Mouse (Mus musculus) C2C12 (cell line): ENCODE data around the gene Tcf12.

Source experiments
- CEBPB ChIP-seq: IDR thresholded peaks from one replicate; pipeline ENCODE4 v1.6.1; 2011; ENCODE audit warnings: low read depth, mild to moderate bottlenecking, control low read depth, moderate library complexity
- CTCF ChIP-seq: IDR thresholded peaks from one replicate; pipeline ENCODE4 v1.5.1; 2011; ENCODE audit not compliant: control insufficient read depth, insufficient read depth, insufficient read length
- FOSL1 ChIP-seq: IDR thresholded peaks from one replicate; pipeline ENCODE4 v1.8.0; 2011; ENCODE audit warnings: mild to moderate bottlenecking, low read length; ENCODE audit not compliant: poor library complexity, insufficient read depth, severe bottlenecking
- MAX ChIP-seq: IDR thresholded peaks from one replicate; pipeline ENCODE4 v1.6.1; 2011; ENCODE audit warnings: mild to moderate bottlenecking, control low read depth
- MYOG ChIP-seq: IDR thresholded peaks from one replicate; pipeline ENCODE4 v1.6.1; 2011; ENCODE audit not compliant: control insufficient read depth, insufficient read length; ENCODE audit errors: extremely low read depth

DNA sequence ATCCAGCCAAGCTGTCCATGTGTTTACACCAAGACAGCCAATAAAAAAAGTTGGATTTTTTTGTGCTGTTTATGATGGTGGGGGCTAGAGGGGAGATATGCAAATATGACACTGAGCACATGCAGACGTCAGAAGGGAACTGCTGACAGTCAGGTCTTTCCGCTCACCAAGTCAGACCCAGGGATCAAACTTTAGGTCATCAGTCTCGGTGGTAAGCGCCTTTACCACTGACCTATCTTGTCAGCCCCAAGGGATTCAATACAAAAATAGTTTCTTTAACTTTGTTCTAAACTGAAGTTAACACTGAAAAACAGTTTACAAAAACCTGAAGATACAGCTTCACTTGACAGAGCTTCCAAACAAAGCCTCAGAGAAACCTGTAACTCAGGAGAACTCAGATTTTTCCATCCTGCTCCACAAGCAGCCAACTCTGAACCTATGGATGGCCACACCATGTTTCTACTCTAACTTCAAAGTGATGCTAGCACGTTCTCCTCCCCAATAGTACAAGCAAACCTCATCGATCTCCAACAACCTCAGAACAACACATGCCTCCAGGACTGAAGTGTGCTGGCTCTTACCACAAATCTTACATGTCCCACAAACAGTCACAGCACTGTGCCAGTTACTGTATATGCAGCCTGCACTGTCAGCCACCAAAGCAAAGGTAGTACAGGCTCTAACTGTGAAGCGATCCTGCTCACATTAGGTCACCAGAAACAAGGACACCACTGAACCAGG is 11.6 kb downstream of the Tcf12 start:
- TF ChIP-seq CTCF: no peak
- no peak for TF ChIP-seq MAX
- TF ChIP-seq FOSL1: no peak
- TF ChIP-seq CEBPB: no peak
- TF ChIP-seq MYOG: no peak
